Mouse (Mus musculus) ES-CJ7 (cell line): Measurements from ENCODE around the gene Uts2r.

Source experiments
- DNase-seq: peaks from one replicate; pipeline ENCODE4 v3.0.0; 2011; ENCODE audit warnings: low read depth, low spot score

Uts2r gene

GRCm38 (mm10) chr11:121160636-121161346 lies 720 bp downstream of the Uts2r start:
- DNase-seq = no peak

- DNase-seq = no peak
These were observed 3.7 kb downstream of the Uts2r start for GRCm38 (mm10) chr11:121163751-121164150.

- no peak for DNase-seq
These were observed 13.1 kb downstream of the Uts2r start for GRCm38 (mm10) chr11:121173203-121173602.

- no peak for DNase-seq
These were observed 14.2 kb downstream of the Uts2r start for GRCm38 (mm10) chr11:121174234-121174633.

- DNase-seq = peak; percentile 69
These were observed 16.5 kb downstream of the Uts2r start for GRCm38 (mm10) chr11:121176285-121177270.

GRCm38 (mm10) chr11:121189681-121190080 lies 29.6 kb downstream of the Uts2r start:
- no peak for DNase-seq

- no peak for DNase-seq
These were observed 32.7 kb downstream of the Uts2r start for GRCm38 (mm10) chr11:121192742-121193141.

GRCm38 (mm10) chr11:121193415-121193814 lies 33.3 kb downstream of the Uts2r start:
- no peak for DNase-seq

GRCm38 (mm10) chr11:121198622-121199021 lies 38.6 kb downstream of the Uts2r start:
- no peak for DNase-seq

GRCm38 (mm10) chr11:121199851-121200250 lies 39.8 kb downstream of the Uts2r start:
- no peak for DNase-seq

- no peak for DNase-seq
These were observed 40.7 kb downstream of the Uts2r start for GRCm38 (mm10) chr11:121200781-121201180.

- peak; percentile 62 for DNase-seq
These were observed 41.5 kb downstream of the Uts2r start for GRCm38 (mm10) chr11:121201436-121202198.

- DNase-seq = no peak
These were observed 43.7 kb downstream of the Uts2r start for GRCm38 (mm10) chr11:121203859-121204160.

GRCm38 (mm10) chr11:121204161-121205006 lies 44.3 kb downstream of the Uts2r start, which contains the start of the genes Hexdc and Ogfod3:
Hexdc (plus strand) TSS chr11:121204433.
Ogfod3 (minus strand) TSS chr11:121204711.
- peak; percentile 100 for DNase-seq
